Mouse (Mus musculus) adrenal gland, adult 8-10 months (tissue): Measurements from ENCODE around the gene Mstn. TPM values are rescaled to one million over a fixed set of nuclear protein-coding genes. Genes with fewer than 3 reads are reported as not detected.

Source experiments
- DNase-seq: peaks from one replicate; pipeline ENCODE4 v3.0.0; 2022
- total RNA-seq, 4 experiments: library from RNA; stranded (reverse); gene quantifications; 2 replicates each; pipeline ENCODE4 v1.2.4; 2022

Gene Mstn
- total RNA-seq, 4 experiments from 2014 or later, result 0.11 TPM; not detected in 3

DNA sequence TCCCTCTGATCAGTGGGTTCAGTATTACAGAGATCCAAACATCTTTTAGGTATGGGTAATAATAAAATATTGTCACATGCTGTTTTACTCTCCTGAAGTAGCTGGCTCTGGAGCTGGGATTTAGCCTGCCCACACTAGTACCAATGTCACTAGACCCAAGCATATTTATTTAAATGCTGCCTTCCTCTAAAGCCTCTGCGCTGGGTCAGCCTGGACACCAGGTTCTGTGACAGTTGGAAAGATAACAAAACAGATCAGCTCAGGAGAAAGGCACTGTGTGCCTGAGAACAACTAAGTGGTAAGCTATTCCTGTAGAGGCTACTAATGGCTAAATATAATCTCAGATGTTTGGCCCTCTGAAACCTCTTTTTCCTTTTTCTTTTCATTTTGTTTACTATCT, 49.1 kb downstream of the Mstn start:
- DNase-seq, result no peak

Other genes starting within 250 kb of the Mstn start
- 10 to 100 TPM; 17.1 to 24.0 (median 21.0) TPM for gene Inpp1, start 244.0 kb upstream of the Mstn start, total RNA-seq
- gene Hibch, start 216.7 kb upstream of the Mstn start, total RNA-seq, result 10 to 100 TPM; 60.7 to 75.4 (median 64.0) TPM
- gene 1700019D03Rik, start 41.5 kb upstream of the Mstn start, total RNA-seq, result 1 to 10 TPM in 3 of 4 experiments, under 1 TPM in 1; 0.84 to 2.1 (median 1.2) TPM
- not detected for gene 1700019A02Rik, start 126.0 kb downstream of the Mstn start, total RNA-seq
- gene Pms1, start 235.4 kb downstream of the Mstn start, total RNA-seq, result 10 to 100 TPM in 2 of 4 experiments, 1 to 10 TPM in 2; 4.5 to 10.8 (median 8.7) TPM
- gene Ormdl1, start 235.5 kb downstream of the Mstn start, total RNA-seq, result 10 to 100 TPM; 21.6 to 27.5 (median 25.1) TPM
- gene Gm28778, start 235.5 kb downstream of the Mstn start, total RNA-seq, result 1 to 10 TPM; 1.4 to 4.2 (median 1.9) TPM